ENCODE assay signal across 9 mouse cellular contexts in the genomic region with DNA sequence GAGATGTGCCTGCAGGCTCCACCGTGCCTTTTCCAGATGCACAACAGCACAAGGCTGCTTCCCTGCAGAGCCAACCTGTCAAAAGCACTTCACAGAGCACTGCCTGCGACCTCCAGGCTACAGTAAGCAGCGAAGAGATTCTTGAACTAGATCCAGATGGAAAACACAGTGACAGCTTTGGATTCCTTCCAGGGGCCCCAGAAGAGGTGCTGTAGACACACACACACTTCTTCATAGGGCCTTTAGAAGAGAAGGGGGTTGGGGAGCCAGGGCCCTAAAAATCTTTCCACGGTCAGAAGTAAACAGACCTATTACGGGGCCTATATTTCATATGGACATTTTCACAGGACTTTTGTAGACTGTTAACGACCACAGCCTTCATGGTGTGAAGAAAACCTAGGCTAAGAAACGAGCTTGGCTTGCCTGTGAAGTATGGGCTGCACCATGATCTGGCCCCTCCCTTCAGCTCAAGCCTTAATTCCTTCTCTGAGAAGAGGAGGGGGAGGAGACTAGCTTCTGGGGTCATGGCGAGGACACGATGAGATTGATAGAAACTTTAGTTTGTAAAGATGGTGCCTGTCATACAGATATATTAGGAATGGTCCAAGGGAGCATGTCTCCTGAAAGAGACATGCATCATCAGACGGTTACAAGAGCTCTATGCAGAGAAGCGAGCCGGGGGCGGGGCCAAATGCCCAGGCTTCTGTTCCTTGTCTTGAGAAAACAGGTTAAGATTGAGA.
DNase-seq lines count a peak whose midpoint lies in the region; ATAC-seq and TF ChIP-seq lines count a peak whose summit lies in the region.
"Had no signal": no experiment of that assay in that cellular context is flagged by ENCODE, and none has a peak within 500 bp of the region (broad histone marks: within the 10 kb centered on the region; RNA-seq: fewer than 3 reads in every experiment).

No protein-coding gene starts in this region.

- no peaks in the 10 kb centered on the region for H3K27me3 ChIP-seq in forebrain, embryonic 10.5 days (ENCODE audit: poor library complexity, severe bottlenecking)
- no peaks in the 10 kb centered on the region for H3K27me3 ChIP-seq in forebrain, embryonic 15.5 days
- no peaks in the 10 kb centered on the region for H3K27me3 ChIP-seq in embryonic facial prominence, embryonic 11.5 days (ENCODE audit: control insufficient read depth, insufficient read depth, low read length)
- no peaks in the 10 kb centered on the region for H3K27me3 ChIP-seq in kidney, adult 2 months (replicated peaks; ENCODE audit: control insufficient read depth, insufficient read depth, low read length)

- H3K36me3 ChIP-seq in forebrain, embryonic 10.5 days (replicated peaks) = no peaks in the 10 kb centered on the region
- no peaks in the 10 kb centered on the region for H3K36me3 ChIP-seq in forebrain, embryonic 15.5 days
- no peaks in the 10 kb centered on the region for H3K36me3 ChIP-seq in embryonic facial prominence, embryonic 11.5 days (replicated peaks; ENCODE audit: control insufficient read depth, insufficient read depth, low read depth, low read length)
- no peaks in the 10 kb centered on the region for H3K36me3 ChIP-seq in kidney, adult 2 months (ENCODE audit: control insufficient read depth, insufficient read depth, low read length)

- no peak overlapping the region for H3K9ac ChIP-seq in forebrain, embryonic 15.5 days (replicated peaks)
- no peak overlapping the region for H3K9ac ChIP-seq in embryonic facial prominence, embryonic 11.5 days (replicated peaks; ENCODE audit: low read length)

- no peak for ATAC-seq in forebrain, embryonic 15.5 days (replicated peaks)
- ATAC-seq in embryonic facial prominence, embryonic 11.5 days (replicated peaks; ENCODE audit: insufficient number of reproducible peaks, low FRiP score, low TSS enrichment, low read depth) = peak; percentile 57; the same call in 1 of the 2 replicates
- ATAC-seq in cerebellum, adult (ENCODE audit: insufficient number of reproducible peaks, low FRiP score, low TSS enrichment) = no peak

- TF ChIP-seq POLR2A in kidney, adult 2 months (IDR thresholded peaks at IDR 0.05; ENCODE audit: low read depth, low read length) = no peak

- peak overlapping the region; percentile 9; the same call in 1 of the 2 replicates for H3K27ac ChIP-seq in forebrain, embryonic 10.5 days
- no peak overlapping the region for H3K27ac ChIP-seq in forebrain, embryonic 15.5 days (replicated peaks)
- 0 out of 2 replicates have a peak overlapping the region, but pooled peaks have one; percentile 43 for H3K27ac ChIP-seq in embryonic facial prominence, embryonic 11.5 days (replicated peaks; ENCODE audit: low read depth, low read length)
- H3K27ac ChIP-seq in kidney, adult 2 months (ENCODE audit: insufficient read depth, low read depth, low read length) = no peak overlapping the region

- H3K4me1 ChIP-seq in forebrain, embryonic 10.5 days = peaks cover 12% of the 10 kb centered on the region
- H3K4me1 ChIP-seq in forebrain, embryonic 15.5 days = peaks cover 4% of the 10 kb centered on the region; the same call in 1 of the 2 replicates
- H3K4me1 ChIP-seq in embryonic facial prominence, embryonic 11.5 days (ENCODE audit: control insufficient read depth, insufficient read depth, low read length) = peaks cover 3% of the 10 kb centered on the region; the same call in 1 of the 2 replicates
- peaks cover 5% of the 10 kb centered on the region; the same call in 1 of the 2 replicates for H3K4me1 ChIP-seq in kidney, adult 2 months (ENCODE audit: control insufficient read depth, insufficient read depth, low read length)

- no peak overlapping the region for H3K4me3 ChIP-seq in forebrain, embryonic 10.5 days
- H3K4me3 ChIP-seq in forebrain, embryonic 15.5 days = no peak overlapping the region
- no peak overlapping the region for H3K4me3 ChIP-seq in embryonic facial prominence, embryonic 11.5 days (ENCODE audit: low read depth, low read length)
- H3K4me3 ChIP-seq in kidney, adult 2 months (ENCODE audit: insufficient read depth, low read depth, low read length) = no peak overlapping the region

- no peak overlapping the region for H3K4me2 ChIP-seq in forebrain, embryonic 15.5 days (replicated peaks)
- H3K4me2 ChIP-seq in embryonic facial prominence, embryonic 11.5 days (ENCODE audit: low read depth, low read length) = no peak overlapping the region

- 72% methylated on average over 13 of the region's 13 CpGs for WGBS in forebrain, embryonic 10.5 days
- WGBS in forebrain, embryonic 15.5 days = 51% methylated on average over 13 of the region's 13 CpGs
- WGBS in embryonic facial prominence, embryonic 11.5 days = 62% methylated on average over 13 of the region's 13 CpGs
- 53% methylated on average over 13 of the region's 13 CpGs for WGBS in kidney, adult 2 months

- no peak for DNase-seq in forebrain, embryonic 10.5 days (ENCODE audit: extremely low spot score, low spot score)
- DNase-seq in embryonic facial prominence, embryonic 11.5 days (ENCODE audit: low spot score) = peak; percentile 69
- peak; percentile 38 for DNase-seq in kidney, adult 2 months
- DNase-seq in lung, postnatal 36 days = peak; percentile 70
- DNase-seq in right cerebral cortex, postnatal 14 days = no peak
- DNase-seq in left cerebral cortex, adult 18-20 months (ENCODE audit: low spot score in 2 of 2) = no peak
- DNase-seq: right cerebral cortex, postnatal 4 days had no signal

- TF ChIP-seq CTCF in kidney, adult 2 months (conservative IDR thresholded peaks at IDR 0.05; ENCODE audit: insufficient read depth, insufficient read length, low read depth, low read length) = no peak

- no peaks in the 10 kb centered on the region for H3K9me3 ChIP-seq in forebrain, embryonic 10.5 days
- no peaks in the 10 kb centered on the region for H3K9me3 ChIP-seq in forebrain, embryonic 15.5 days
- no peaks in the 10 kb centered on the region for H3K9me3 ChIP-seq in embryonic facial prominence, embryonic 11.5 days (replicated peaks; ENCODE audit: control insufficient read depth, low read length)

Comparison
In these comparisons a context has a peak if more than half of its experiments do, and no peak if none do; other contexts are left out.
1. H3K27ac ChIP-seq: peak in forebrain, embryonic 10.5 days (single experiment) and embryonic facial prominence, embryonic 11.5 days (single experiment); none in forebrain, embryonic 15.5 days (single experiment) and kidney, adult 2 months (single experiment).
2. DNase-seq: peak in embryonic facial prominence, embryonic 11.5 days (single experiment), kidney, adult 2 months (single experiment) and lung, postnatal 36 days (single experiment); none in forebrain, embryonic 10.5 days (single experiment), right cerebral cortex, postnatal 14 days (single experiment) and left cerebral cortex, adult 18-20 months (0 of 2).